Mouse (Mus musculus): ENCODE results near the gene Etnk1.

GRCm38 (mm10) chr6:143191477-143192098, 24.6 kb downstream of the Etnk1 start:
- TF ChIP-seq CTCF (IDR thresholded peaks at IDR 0.05; ENCODE audit: borderline replicate concordance, control insufficient read depth, extremely low read depth, insufficient read depth, low read length, poor library complexity): no peak
- no peak for TF ChIP-seq POLR2A (IDR thresholded peaks at IDR 0.05; ENCODE audit: control insufficient read depth, extremely low read depth, insufficient read depth, low read length, poor library complexity)
